Mouse (Mus musculus) heart, embryonic 16.5 days (tissue): ENCODE results near the gene Zdhhc4. TPM values are rescaled to one million over a fixed set of nuclear protein-coding genes. Genes with fewer than 3 reads are reported as not detected.

Experiments used
- ATAC-seq: fragments of 200-750 bp; cut with Nextera tagmentation; replicated peaks from 2 replicates; pipeline ENCODE4 v1.8.0; 2017; ENCODE audit warnings: moderate number of reproducible peaks; ENCODE audit not compliant: insufficient read depth, low FRiP score; ENCODE audit errors: extremely low read depth
- H3K27ac ChIP-seq: fragments of 300-500 bp; sonication (generic); 2 replicates; pipeline ENCODE4 v1.5.1; 2014; ENCODE audit warnings: mild to moderate bottlenecking, low read length, control low read depth, moderate library complexity
- H3K27me3 ChIP-seq: fragments of 300-500 bp; sonication (generic); 2 replicates; pipeline ENCODE4 v1.6.1; 2014; ENCODE audit warnings: low read length, mixed read lengths; ENCODE audit not compliant: control insufficient read depth, insufficient read depth
- H3K36me3 ChIP-seq: fragments of 300-500 bp; sonication (generic); 2 replicates; pipeline ENCODE4 v1.6.1; 2014; ENCODE audit not compliant: control insufficient read depth, insufficient read depth
- H3K4me1 ChIP-seq: fragments of 300-500 bp; sonication (generic); 2 replicates; pipeline ENCODE4 v1.6.1; 2014; ENCODE audit warnings: low read length, mixed read lengths; ENCODE audit not compliant: control insufficient read depth, insufficient read depth
- H3K4me2 ChIP-seq: fragments of 300-500 bp; sonication (generic); 2 replicates; pipeline ENCODE4 v1.6.1; 2014; ENCODE audit warnings: low read depth, mild to moderate bottlenecking, control low read depth, low read length
- H3K4me3 ChIP-seq: fragments of 300-500 bp; sonication (generic); 2 replicates; pipeline ENCODE4 v1.5.1; 2014; ENCODE audit warnings: mild to moderate bottlenecking, control low read depth, low read length
- H3K9ac ChIP-seq: fragments of 300-500 bp; sonication (generic); 2 replicates; pipeline ENCODE4 v1.6.1; 2014; ENCODE audit warnings: low read length, control low read depth
- H3K9me3 ChIP-seq: fragments of 300-500 bp; sonication (generic); replicated peaks from 2 replicates; pipeline ENCODE4 v1.6.1; 2016; ENCODE audit warnings: low read length; ENCODE audit not compliant: control insufficient read depth
- WGBS: fragments of 180-500 bp; shearing (Covaris S2); extraction: QIAGEN DNeasy Blood & Tissue Kit; methylation state at CpG from one replicate; pipeline ENCODE4 v1.1.7; 2014; 5-methylcytosine and 5-hydroxymethylcytosine counted together
- polyA plus RNA-seq: library from polyadenylated mRNA; unstranded; fragments of >200 nt; fragmentation: Nextera tagmentation; extraction: Ambion mirVana; gene quantifications from 2 replicates; pipeline ENCODE4 v1.2.1, GENCODE M21; 2015

Gene Zdhhc4
- polyA plus RNA-seq, 1 experiment from 2014 or later = 58.7 TPM

DNA sequence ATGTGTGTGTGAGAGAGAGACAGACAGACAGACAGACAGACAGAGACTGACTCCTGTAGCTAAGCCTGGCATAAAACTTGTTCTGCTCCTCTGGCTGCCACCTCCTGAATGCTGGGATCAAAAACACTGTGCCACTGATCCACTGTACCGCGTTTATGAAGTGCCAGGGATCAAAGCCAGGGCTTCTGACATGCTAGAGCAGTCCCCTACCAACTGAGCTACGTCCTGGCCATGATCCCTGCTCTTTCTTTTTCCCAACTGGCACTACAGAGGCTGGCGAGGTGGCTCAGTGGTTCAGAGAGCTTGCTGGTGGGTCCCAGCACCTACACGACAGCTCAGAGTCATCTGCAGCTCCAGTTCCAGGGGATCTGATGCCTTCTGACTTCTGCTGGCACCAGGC, 53.3 kb downstream of the Zdhhc4 start:
- ATAC-seq = no peak
- Histone ChIP-seq H3K9ac (no peak overlapping the region), H3K4me1 (peaks cover under 1% of the 10 kb centered on the region; the same call in 1 of the 2 replicates), H3K4me3 (no peak overlapping the region), H3K4me2 (no peak overlapping the region), H3K27me3 (peaks cover 20% of the 10 kb centered on the region), H3K9me3 (no peaks in the 10 kb centered on the region), H3K36me3 (no peaks in the 10 kb centered on the region), H3K27ac (no peak overlapping the region)
- WGBS = 44% methylated on average over 5 of the region's 5 CpGs

DNA sequence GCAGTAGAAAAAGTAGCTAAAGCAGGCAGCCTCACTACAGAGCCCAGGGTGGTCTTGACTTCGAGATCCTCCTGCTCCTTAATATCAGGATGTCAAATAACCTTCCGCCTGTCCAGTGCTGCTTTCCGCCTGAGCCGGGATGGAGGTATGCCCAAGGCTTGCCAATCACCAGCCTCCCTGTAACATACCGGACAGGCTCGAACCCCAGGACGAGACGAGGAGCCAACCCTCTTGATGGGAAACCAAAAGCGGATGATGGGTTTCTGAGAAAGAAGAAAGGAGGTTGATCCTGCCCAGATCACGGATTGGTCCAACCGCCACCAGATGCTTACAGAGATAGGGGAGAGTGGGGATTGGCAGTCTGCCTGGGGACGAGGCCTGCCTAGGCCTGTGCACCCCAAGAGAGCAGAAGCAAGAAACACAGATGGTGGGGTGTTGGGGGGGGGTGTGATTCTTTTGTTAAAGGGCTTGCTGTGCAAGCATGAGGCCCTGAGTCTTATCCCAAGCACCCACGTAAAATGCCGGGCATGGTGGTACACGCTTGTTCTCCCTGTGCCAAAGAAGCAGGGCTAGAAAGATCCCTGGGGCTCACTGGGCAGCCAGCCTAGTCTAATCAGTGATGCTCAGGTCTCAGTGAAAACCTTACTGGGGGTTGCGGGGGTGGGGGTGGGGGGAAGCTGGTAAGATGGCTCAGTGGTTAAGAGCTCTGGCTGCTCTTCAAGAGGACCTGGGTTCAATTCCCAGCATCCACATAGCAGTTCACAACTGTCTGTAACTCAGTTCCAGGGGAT, 56.3 kb downstream of the Zdhhc4 start:
- no peak for ATAC-seq
- 84% methylated on average over 16 of the region's 16 CpGs for WGBS
- Histone ChIP-seq H3K27ac (no peak overlapping the region), H3K9ac (no peak overlapping the region), H3K9me3 (no peaks in the 10 kb centered on the region), H3K4me2 (no peak overlapping the region), H3K4me1 (peaks cover 14% of the 10 kb centered on the region), H3K36me3 (no peaks in the 10 kb centered on the region), H3K27me3 (peaks cover 8% of the 10 kb centered on the region), H3K4me3 (no peak overlapping the region)

DNA sequence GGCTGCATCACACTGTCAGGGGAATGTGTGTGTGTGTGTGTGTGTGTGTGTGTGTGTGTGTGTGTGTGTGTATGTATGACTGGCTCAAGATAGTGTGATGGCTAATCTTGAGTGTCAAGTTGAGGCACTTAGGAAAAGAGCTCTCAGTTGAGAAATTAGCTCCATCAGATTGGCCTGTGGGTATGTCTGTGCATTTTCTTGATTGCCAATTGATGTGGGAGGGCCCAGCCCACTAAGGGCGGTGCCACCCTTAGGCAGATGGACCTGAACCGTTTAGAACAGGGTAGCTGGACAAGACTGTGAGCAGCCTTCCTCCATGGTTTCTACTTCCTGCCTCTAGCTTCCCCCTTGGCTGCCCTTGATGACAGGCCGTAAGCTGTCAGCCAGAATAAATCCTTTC, 56.9 kb downstream of the Zdhhc4 start:
- Histone ChIP-seq H3K36me3 (no peaks in the 10 kb centered on the region), H3K4me1 (peaks cover 14% of the 10 kb centered on the region), H3K27me3 (peaks cover 2% of the 10 kb centered on the region), H3K4me3 (no peak overlapping the region), H3K9me3 (no peaks in the 10 kb centered on the region), H3K27ac (no peak overlapping the region), H3K4me2 (no peak overlapping the region), H3K9ac (no peak overlapping the region)
- 71% methylated on average over 3 of the region's 3 CpGs for WGBS
- ATAC-seq = no peak

DNA sequence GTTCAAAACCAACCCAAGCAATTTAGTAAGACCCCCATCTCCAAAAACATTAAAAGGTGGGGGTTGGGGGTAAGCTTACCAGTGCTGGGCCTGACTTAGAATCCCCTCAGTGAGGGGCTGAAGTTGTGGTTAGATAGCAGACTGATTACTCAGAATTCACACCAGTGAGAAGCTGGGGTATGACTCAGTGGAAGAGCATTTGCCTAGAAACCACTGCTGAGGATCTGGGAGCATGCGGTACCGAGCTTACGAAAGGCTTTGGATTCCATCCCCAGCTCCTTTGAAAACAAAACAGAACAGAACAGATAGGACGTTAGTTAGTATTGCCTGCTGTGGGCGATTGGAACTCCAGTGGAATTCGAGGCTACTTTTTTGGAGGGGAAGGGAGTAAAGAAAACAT, 57.4 kb downstream of the Zdhhc4 start:
- WGBS = 65% methylated on average over 6 of the region's 6 CpGs

DNA sequence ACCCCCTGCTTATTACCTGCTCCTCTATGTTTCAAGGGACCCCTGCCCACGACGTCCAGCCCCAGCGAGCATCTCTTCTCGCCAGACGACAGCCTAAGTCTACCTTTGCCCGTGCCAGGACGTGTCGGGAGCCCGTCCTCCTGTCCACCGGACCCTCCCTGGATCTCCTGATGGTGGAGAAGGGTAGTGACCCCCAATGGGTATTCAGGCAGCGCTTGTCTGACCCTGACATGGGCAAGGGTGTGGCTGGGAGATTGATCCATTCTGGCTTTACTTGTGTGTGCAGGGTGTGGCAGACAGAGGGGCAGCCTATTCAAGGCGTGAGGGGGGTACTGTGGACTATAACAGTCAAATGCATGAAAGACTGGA, 58.9 kb downstream of the Zdhhc4 start:
- 4% methylated on average over 12 of the region's 12 CpGs for WGBS
- ATAC-seq = 0 out of 2 replicates have a peak, but pooled peaks have one; percentile 8
- Histone ChIP-seq H3K27me3 (no peaks in the 10 kb centered on the region), H3K9ac (peak overlapping the region; percentile 90), H3K4me3 (peak overlapping the region; percentile 94), H3K36me3 (no peaks in the 10 kb centered on the region), H3K4me1 (peaks cover 14% of the 10 kb centered on the region), H3K9me3 (no peaks in the 10 kb centered on the region), H3K27ac (no peak overlapping the region), H3K4me2 (peak overlapping the region; percentile 69)

More for the DNA sequence above, 57.4 kb downstream of the Zdhhc4 start:
- Histone ChIP-seq H3K36me3 (no peaks in the 10 kb centered on the region), H3K4me1 (peaks cover 14% of the 10 kb centered on the region), H3K4me3 (no peak overlapping the region), H3K9me3 (no peaks in the 10 kb centered on the region), H3K4me2 (no peak overlapping the region), H3K27ac (no peak overlapping the region), H3K9ac (no peak overlapping the region), H3K27me3 (no peaks in the 10 kb centered on the region; the same call in none of the 2 replicates)
- ATAC-seq = no peak

DNA sequence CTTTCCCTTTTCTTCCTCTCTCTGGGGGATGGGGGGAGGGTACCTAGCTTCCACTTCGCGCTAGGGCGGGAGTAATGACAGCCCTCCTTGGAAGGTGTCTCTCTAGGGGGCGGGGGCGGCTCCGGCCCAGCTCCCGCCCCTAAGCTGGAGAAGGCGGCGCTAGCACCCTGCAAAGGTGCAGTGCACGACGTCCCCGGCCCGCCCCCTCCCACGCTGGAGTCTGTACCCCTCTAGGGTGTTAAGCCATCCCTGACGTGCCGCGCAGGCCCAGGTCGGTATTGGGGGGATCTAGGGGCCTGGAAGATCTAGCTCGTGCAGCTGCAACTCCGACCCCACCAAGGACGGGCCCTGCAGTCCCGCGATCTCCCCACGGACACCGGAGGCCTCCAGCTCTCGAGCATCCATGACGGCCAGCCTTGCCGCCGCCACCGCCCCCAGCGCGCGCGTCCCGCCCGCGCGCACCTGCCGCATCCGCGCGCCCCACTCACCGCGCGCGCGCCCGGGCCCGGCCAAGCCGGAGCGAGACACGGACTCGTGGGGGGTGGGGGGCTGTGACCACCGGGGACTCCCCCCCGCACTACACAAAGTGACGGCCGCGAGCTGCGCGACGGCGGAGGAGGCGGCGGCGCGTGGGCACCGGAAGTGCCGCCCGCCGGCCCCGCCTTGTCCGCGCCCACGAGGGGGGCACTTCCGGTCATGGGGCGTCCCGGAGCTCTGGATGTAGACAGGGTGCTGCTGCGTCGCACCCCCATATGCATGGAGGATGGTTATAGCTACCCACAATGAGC, 59.5 kb downstream of the Zdhhc4 start, which contains the start of gene Zfp316:
TSS of gene Zfp316 (minus strand) at position 660 of the 788 bp plus-strand sequence.
- Histone ChIP-seq H3K27ac (peak within 1 kb of the TSS; percentile 78), H3K27me3 (no peaks in the 10 kb centered on the region), H3K4me1 (peaks cover 14% of the 10 kb centered on the region), H3K4me2 (peak within 1 kb of the TSS; percentile 69), H3K9ac (peak within 1 kb of the TSS; percentile 90), H3K36me3 (no peaks in the 10 kb centered on the region), H3K4me3 (peak within 1 kb of the TSS; percentile 94), H3K9me3 (no peaks in the 10 kb centered on the region)
- peak; percentile 79 for ATAC-seq
- WGBS = under 1% methylated on average over 65 of the region's 79 CpGs

DNA sequence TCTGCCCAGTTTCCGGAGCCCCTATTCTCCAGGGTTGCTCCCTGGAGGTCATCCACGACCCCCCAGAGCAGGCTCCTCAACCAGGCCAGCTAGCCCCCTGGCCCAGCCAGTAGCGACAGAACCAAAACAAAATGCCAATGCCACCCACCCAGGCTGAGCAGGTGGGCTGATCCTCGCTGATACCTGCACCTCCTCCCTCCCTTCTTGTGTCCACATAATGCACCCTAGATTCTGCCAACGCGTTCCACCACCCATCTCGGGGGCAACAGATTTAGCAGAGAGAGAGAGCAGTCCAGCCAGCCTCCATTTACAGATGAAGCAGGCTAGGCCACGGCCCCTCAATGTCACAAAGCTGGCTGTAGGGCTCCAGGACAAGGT, 60.1 kb downstream of the Zdhhc4 start:
- 28% methylated on average over 8 of the region's 8 CpGs for WGBS
- peak overlapping the region; percentile 90 for H3K9ac ChIP-seq
- H3K27ac ChIP-seq = no peak overlapping the region
- no peak for ATAC-seq
- no peaks in the 10 kb centered on the region for H3K27me3 ChIP-seq
- peaks cover 14% of the 10 kb centered on the region for H3K4me1 ChIP-seq
- no peaks in the 10 kb centered on the region for H3K9me3 ChIP-seq
- no peaks in the 10 kb centered on the region; the same call in 1 of the 2 replicates for H3K36me3 ChIP-seq
- H3K4me3 ChIP-seq = peak overlapping the region; percentile 94
- H3K4me2 ChIP-seq = peak overlapping the region; percentile 69

- Histone ChIP-seq H3K27me3 (no peaks in the 10 kb centered on the region), H3K4me1 (peaks cover 14% of the 10 kb centered on the region), H3K4me3 (no peak overlapping the region), H3K27ac (no peak overlapping the region), H3K36me3 (peaks cover 8% of the 10 kb centered on the region; the same call in 1 of the 2 replicates), H3K9me3 (no peaks in the 10 kb centered on the region), H3K9ac (no peak overlapping the region), H3K4me2 (no peak overlapping the region)
- no peak for ATAC-seq
- 81% methylated on average over 6 of the region's 6 CpGs for WGBS
These were observed 62.3 kb downstream of the Zdhhc4 start for GRCm38 (mm10) chr5:143266794-143267193.
